In the genomic region with DNA sequence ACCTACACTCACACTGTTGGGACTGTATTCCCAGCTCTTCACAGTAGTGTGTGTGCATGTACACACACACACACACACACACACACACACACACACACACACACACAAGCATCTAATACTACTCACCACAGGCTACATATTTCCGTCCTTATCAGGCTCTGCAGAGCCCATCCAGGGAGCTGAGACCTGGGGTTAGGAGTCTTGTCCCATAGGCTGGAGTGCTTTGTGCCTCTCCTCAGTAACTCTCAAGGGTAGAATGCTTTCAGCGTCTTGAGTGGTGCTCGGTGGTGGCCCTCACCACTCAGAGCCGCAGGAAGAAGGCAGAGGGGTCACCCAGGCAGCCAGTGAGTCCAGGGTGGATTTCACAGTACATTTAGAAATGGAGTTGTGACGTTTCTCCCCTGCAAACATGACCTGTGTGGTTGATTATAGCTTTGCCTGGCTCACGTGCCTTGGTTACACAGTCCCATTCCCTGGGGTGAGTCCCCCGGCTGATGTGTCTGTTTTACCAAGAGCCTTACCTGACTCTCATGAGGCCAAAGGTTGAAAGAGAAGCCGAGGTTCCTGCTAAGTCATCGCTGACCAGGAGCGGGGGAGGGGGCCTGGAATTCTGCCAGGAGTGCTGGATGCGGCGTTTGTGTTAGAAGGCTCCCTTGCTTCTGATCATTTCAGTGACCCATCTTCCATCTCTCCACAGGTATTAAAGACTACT, we compare ENCODE assay signal across 8 mouse cellular contexts. TPM values are rescaled to one million over a fixed set of nuclear protein-coding genes. Genes with fewer than 3 reads are reported as not detected.
DNase-seq lines count a peak whose midpoint lies in the region; ATAC-seq lines count a peak whose summit lies in the region.

No protein-coding gene starts in this region.

- no peak for DNase-seq in heart, adult 9 months (ENCODE audit: low spot score in 2 of 2)
- peak; percentile 65 for DNase-seq in testis, postnatal 10 days (ENCODE audit: low spot score)
- no peak for DNase-seq in testis, postnatal 14 days (ENCODE audit: low spot score)
- DNase-seq in kidney, postnatal 36 days: peak; percentile 66 to 83
- peak; percentile 91 for DNase-seq in yolk sac, embryonic 10.5 days (ENCODE audit: low spot score)
- no peak for DNase-seq in frontal cortex, adult 2 months (ENCODE audit: extremely low spot score in 1 of 2, low spot score in 1 of 2)
- DNase-seq in thymus, adult 18-20 months: no peak

- no peaks in the 10 kb centered on the region for H3K9me3 ChIP-seq in heart, embryonic 11.5 days (replicated peaks; ENCODE audit: control insufficient read depth, low read length)

- H3K9ac ChIP-seq in heart, embryonic 11.5 days (ENCODE audit: low read depth, low read length): no peak overlapping the region; the same call in 1 of the 2 replicates

- no peaks in the 10 kb centered on the region for H3K27me3 ChIP-seq in heart, embryonic 11.5 days (ENCODE audit: control insufficient read depth, insufficient read depth, low read length)

- H3K4me2 ChIP-seq in heart, embryonic 11.5 days: peak overlapping the region; percentile 52

- peak overlapping the region; percentile 12; the same call in 1 of the 2 replicates for H3K4me3 ChIP-seq in heart, embryonic 11.5 days (ENCODE audit: low read depth, low read length)

- peaks cover 9% of the 10 kb centered on the region for H3K36me3 ChIP-seq in heart, embryonic 11.5 days (ENCODE audit: control insufficient read depth, insufficient read depth, low read length)

- H3K27ac ChIP-seq in heart, embryonic 11.5 days (ENCODE audit: low read depth, low read length): peak overlapping the region; percentile 79

- peaks cover 34% of the 10 kb centered on the region for H3K4me1 ChIP-seq in heart, embryonic 11.5 days (ENCODE audit: control insufficient read depth, insufficient read depth, low read length)

- ATAC-seq in heart, embryonic 11.5 days (replicated peaks; ENCODE audit: insufficient number of reproducible peaks, low FRiP score, low TSS enrichment): peak; percentile 19; the same call in 1 of the 2 replicates

- WGBS in heart, embryonic 11.5 days (ENCODE audit: insufficient replicate concordance): 34% methylated on average over 12 of the region's 12 CpGs

RNA-seq across cellular contexts. Expression of gene Glrx5, which starts 7.2 kb away (rescaled TPM):
- 214 and 254 TPM in 2 replicates for polyA plus RNA-seq in heart, embryonic 11.5 days (2014; fragmentation: Nextera tagmentation; extraction: Ambion mirVana)
- 56.0 and 67.3 TPM in 2 replicates for polyA plus RNA-seq in frontal cortex, adult 2 months (2012; rRNA removed)

RNA-seq across cellular contexts. Expression of gene Syne3, which starts 30.1 kb away (rescaled TPM):
- polyA plus RNA-seq in heart, embryonic 11.5 days (2014; fragmentation: Nextera tagmentation; extraction: Ambion mirVana): 0.10 and 0.42 TPM in 2 replicates
- 0.76 and 0.92 TPM in 2 replicates for polyA plus RNA-seq in frontal cortex, adult 2 months (2012; rRNA removed)

Comparison
In these comparisons a context has a peak if more than half of its experiments do, and no peak if none do; other contexts are left out.
1. DNase-seq: peak in testis, postnatal 10 days (single experiment), kidney, postnatal 36 days (2 of 2) and yolk sac, embryonic 10.5 days (single experiment); none in heart, adult 9 months (0 of 2), testis, postnatal 14 days (single experiment), frontal cortex, adult 2 months (0 of 2) and thymus, adult 18-20 months (0 of 2).